Mouse (Mus musculus) neural tube, embryonic 15.5 days (tissue): ENCODE measurements around the gene Sipa1l2. TPM values are rescaled to one million over a fixed set of nuclear protein-coding genes. Genes with fewer than 3 reads are reported as not detected.
A peak's percentile ranks its signal among the peaks of the same experiment; 100 is the strongest.

Source experiments
- ATAC-seq: fragments of 200-750 bp; cut with Nextera tagmentation; 2 replicates; pipeline ENCODE4 v1.8.0; 2017; ENCODE audit warnings: mild to moderate bottlenecking, moderate TSS enrichment, moderate library complexity; ENCODE audit not compliant: low FRiP score
- H3K27ac ChIP-seq: fragments of 300-500 bp; sonication (generic); replicated peaks from 2 replicates; pipeline ENCODE4 v1.5.1; 2015; ENCODE audit warnings: mild to moderate bottlenecking, inconsistent platforms
- H3K27me3 ChIP-seq: fragments of 300-500 bp; sonication (generic); replicated peaks from 2 replicates; pipeline ENCODE4 v1.6.1; 2015; ENCODE audit warnings: inconsistent platforms
- H3K36me3 ChIP-seq: fragments of 300-500 bp; sonication (generic); 2 replicates; pipeline ENCODE4 v1.6.1; 2015; ENCODE audit warnings: inconsistent platforms
- H3K4me1 ChIP-seq: fragments of 300-500 bp; sonication (generic); 2 replicates; pipeline ENCODE4 v1.6.1; 2015; ENCODE audit warnings: inconsistent platforms
- H3K4me2 ChIP-seq: fragments of 300-500 bp; sonication (generic); 2 replicates; pipeline ENCODE4 v1.6.1; 2015; ENCODE audit warnings: inconsistent platforms, mild to moderate bottlenecking, moderate library complexity
- H3K4me3 ChIP-seq: fragments of 300-500 bp; sonication (generic); replicated peaks from 2 replicates; pipeline ENCODE4 v1.5.1; 2015; ENCODE audit warnings: mild to moderate bottlenecking, inconsistent platforms
- H3K9ac ChIP-seq: fragments of 300-500 bp; sonication (generic); replicated peaks from 2 replicates; pipeline ENCODE4 v1.6.1; 2015; ENCODE audit warnings: mild to moderate bottlenecking, inconsistent platforms
- H3K9me3 ChIP-seq: fragments of 300-500 bp; sonication (generic); replicated peaks from 2 replicates; pipeline ENCODE4 v1.6.1; 2016; ENCODE audit warnings: inconsistent platforms
- WGBS: fragments of 180-500 bp; shearing (Covaris S2); methylation state at CpG from one replicate; pipeline ENCODE4 v1.1.7; 2015; ENCODE audit warnings: mixed read lengths; 5-methylcytosine and 5-hydroxymethylcytosine counted together
- polyA plus RNA-seq: library from polyadenylated mRNA; unstranded; fragments of >200 nt; fragmentation: Nextera tagmentation; extraction: Ambion mirVana; gene quantifications from 2 replicates; pipeline ENCODE4 v1.2.1, GENCODE M21; 2015

Sipa1l2 gene
- polyA plus RNA-seq, 1 experiment from 2014 or later, result 16.3 TPM

DNA sequence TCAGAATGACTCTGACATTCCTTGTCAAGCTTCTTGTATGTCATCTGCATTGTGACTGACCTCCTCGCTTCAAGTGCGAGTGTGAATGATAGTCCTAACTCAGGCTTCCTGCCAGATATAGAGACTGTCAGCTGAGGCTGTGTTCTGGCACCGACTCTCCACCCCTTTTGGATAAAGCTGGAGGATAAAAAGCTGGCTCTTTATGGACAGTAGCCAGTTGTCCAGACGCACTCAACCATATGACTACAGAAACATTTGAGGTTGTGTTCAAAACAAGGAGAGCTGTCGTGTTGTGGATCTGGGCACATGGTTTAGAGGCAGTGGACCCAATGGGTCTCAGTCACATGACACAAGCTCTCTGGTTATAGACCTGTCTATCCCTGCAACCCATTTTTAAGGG lies 180.3 kb downstream of the Sipa1l2 start:
- ATAC-seq, result peak; percentile 67
- no peaks in the 10 kb centered on the region for H3K9me3 ChIP-seq
- H3K4me2 ChIP-seq, result no peak overlapping the region
- H3K9ac ChIP-seq, result no peak overlapping the region
- H3K27me3 ChIP-seq, result no peaks in the 10 kb centered on the region
- no peaks in the 10 kb centered on the region for H3K36me3 ChIP-seq
- H3K4me1 ChIP-seq, result peaks cover 49% of the 10 kb centered on the region
- 50% methylated on average over 5 of the region's 5 CpGs for whole genome bisulfite sequencing
- H3K4me3 ChIP-seq, result no peak overlapping the region
- H3K27ac ChIP-seq, result peak overlapping the region; percentile 69

DNA sequence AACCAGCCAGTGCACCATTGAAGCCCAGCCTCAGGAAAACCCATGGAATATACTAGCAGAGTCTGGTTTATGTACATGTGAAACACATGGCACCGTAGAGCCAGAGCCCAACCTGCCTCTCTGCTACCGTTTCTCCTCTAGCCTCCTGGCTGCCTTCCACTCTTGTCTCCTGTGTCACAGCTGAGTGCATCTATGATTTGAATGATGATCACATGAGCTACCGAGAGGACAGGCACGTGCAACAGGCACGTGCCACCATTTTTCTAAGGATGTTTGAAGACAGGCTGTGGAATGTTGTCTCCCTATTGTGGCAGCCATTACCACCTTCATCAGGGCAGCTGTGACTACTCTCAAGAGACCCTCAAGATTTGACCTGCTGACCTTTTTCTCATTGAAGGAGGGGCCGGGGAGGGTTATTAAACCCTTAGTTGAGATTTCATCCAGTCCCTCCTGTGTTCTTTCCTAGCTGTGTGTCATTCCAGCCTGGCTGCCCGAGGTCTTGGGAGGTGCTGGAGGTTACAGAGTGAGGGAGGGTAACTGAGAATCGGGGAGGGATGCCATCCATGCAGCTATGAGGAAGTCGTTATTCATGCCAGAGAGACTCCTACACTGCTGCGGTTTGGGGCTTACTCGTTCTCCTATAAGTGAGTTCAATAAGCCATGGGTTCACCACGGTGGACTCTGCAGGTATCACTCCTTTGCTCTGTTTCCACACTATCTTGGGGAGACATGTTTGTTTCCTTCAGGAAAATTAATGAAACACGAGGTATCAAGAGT lies 181.0 kb downstream of the Sipa1l2 start:
- H3K4me2 ChIP-seq, result no peak overlapping the region
- H3K9me3 ChIP-seq, result no peaks in the 10 kb centered on the region
- ATAC-seq, result no peak
- no peak overlapping the region for H3K9ac ChIP-seq
- 0 out of 2 replicates have a peak overlapping the region, but pooled peaks have one; percentile 69 for H3K27ac ChIP-seq
- H3K4me3 ChIP-seq, result no peak overlapping the region
- WGBS, result 53% methylated on average over 13 of the region's 13 CpGs
- H3K4me1 ChIP-seq, result peaks cover 49% of the 10 kb centered on the region
- H3K27me3 ChIP-seq, result no peaks in the 10 kb centered on the region
- H3K36me3 ChIP-seq, result no peaks in the 10 kb centered on the region

DNA sequence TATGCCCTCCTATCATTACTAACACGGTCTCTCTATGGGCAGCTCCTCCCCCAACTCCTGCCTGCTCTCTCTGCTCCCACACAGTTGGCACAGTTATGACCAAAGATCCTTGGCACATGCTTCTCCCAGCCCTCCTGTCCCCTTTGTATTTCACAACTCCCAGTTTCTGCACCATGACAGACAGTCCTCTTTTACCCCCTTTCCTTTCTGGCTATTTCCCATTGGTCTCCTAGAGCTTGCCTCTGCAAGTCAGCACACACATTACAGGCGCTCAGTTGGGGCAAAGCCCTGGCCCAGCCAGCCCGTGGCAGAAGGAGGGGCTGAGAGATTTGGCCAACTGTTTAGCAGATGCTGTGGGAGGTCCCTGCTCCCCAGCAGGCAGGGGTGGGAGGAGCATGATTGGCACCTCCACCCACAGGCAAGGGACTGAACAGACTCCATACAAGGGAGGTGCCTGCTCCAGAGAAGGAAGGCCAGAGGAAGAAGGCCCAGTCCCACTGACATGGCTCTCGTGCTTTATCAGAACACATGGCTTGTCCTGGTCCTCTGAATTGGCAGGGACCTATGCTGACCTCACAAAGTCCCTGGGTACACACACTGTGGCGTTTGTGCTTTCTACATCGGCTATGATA lies 184.0 kb downstream of the Sipa1l2 start:
- Histone ChIP-seq H3K4me3 (no peak overlapping the region), H3K36me3 (no peaks in the 10 kb centered on the region), H3K4me2 (no peak overlapping the region), H3K9ac (no peak overlapping the region), H3K27me3 (no peaks in the 10 kb centered on the region), H3K27ac (peak overlapping the region; percentile 29), H3K9me3 (no peaks in the 10 kb centered on the region), H3K4me1 (peaks cover 39% of the 10 kb centered on the region)
- peak; percentile 36 for ATAC-seq
- 20% methylated on average over 6 of the region's 6 CpGs for WGBS

DNA sequence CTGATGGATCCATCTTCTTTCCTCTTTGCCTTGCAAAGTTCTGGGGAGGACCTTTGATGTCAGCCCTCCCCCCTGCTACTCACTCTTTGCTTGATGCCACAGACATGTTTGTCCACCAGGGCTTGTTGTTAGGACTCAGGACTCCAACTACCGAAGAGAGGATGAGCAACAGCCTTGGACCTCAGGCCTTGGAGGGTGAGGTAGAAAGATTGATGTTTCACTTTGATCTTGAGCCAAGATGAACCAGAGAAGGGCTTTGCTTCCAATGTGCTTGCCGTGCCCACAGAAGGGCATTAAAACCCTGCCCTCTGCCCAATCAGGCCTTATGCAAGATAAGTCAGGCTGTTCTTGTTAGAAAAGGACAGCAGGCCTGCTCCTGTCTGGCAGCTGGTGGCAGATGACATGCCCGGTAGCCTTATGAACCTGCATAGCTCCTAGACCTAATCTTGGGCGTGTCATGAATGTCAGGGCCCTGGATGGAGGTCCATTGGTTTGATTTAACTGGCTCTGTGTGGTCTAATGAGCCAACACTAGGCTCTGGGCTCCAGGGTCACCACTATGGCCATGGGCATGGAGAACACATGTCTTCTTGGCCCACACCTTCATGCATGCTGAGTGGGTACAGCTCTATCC lies 184.9 kb downstream of the Sipa1l2 start:
- Histone ChIP-seq H3K9ac (no peak overlapping the region), H3K4me1 (peaks cover 29% of the 10 kb centered on the region), H3K36me3 (no peaks in the 10 kb centered on the region), H3K27me3 (no peaks in the 10 kb centered on the region), H3K4me2 (no peak overlapping the region), H3K4me3 (no peak overlapping the region), H3K9me3 (no peaks in the 10 kb centered on the region), H3K27ac (no peak overlapping the region)
- ATAC-seq, result no peak
- 87% methylated on average over 4 of the region's 4 CpGs for WGBS

DNA sequence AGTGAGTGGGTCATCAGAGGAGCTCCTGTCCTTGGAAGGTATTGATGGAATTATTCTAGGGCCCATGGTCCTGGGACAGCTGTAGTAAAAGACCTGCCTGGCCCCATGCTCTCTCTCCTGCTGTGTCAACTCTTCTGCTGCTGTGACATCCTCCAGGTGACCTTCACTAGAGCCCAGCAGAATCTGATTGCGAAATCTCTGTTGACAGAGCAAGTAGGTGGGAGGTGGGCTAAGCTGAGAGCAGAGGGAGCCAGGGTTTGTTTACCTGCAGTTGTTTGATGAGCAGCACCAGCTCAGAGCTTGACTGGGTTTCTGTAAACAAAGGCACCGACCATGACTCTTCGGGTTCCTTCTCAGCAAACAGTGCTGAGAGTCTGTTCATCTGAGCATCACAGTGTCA lies 187.9 kb downstream of the Sipa1l2 start:
- no peak overlapping the region for H3K4me3 ChIP-seq
- H3K4me1 ChIP-seq, result peaks cover 15% of the 10 kb centered on the region
- ATAC-seq, result no peak
- no peaks in the 10 kb centered on the region for H3K9me3 ChIP-seq
- H3K9ac ChIP-seq, result no peak overlapping the region
- H3K27me3 ChIP-seq, result no peaks in the 10 kb centered on the region
- no peak overlapping the region for H3K4me2 ChIP-seq
- no peak overlapping the region for H3K27ac ChIP-seq
- 67% methylated on average over 3 of the region's 3 CpGs for WGBS
- no peaks in the 10 kb centered on the region for H3K36me3 ChIP-seq

DNA sequence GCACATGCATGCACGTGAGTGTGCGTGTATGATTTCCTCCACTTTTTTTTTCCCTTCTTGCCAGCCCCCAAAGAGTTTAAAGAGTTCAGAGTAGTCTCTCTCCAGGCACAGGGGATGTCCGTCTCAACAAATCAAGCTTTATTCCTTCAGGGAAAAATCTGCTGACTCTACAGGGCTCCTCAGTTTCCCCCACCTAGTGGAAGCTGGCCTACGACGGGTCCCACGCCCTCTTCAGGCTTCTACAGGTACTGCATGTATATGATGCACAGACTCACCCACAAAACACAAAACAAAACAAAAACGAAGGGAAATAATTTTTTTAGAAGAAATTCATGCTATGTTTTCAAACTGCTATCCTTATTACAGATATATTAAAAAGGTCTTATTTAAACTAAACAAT lies 189.7 kb downstream of the Sipa1l2 start:
- Histone ChIP-seq H3K27ac (no peak overlapping the region), H3K27me3 (no peaks in the 10 kb centered on the region), H3K4me3 (no peak overlapping the region), H3K4me1 (peaks cover 5% of the 10 kb centered on the region; the same call in 1 of the 2 replicates), H3K36me3 (no peaks in the 10 kb centered on the region), H3K9ac (no peak overlapping the region), H3K9me3 (no peaks in the 10 kb centered on the region), H3K4me2 (no peak overlapping the region)
- 69% methylated on average over 7 of the region's 7 CpGs for WGBS
- no peak for ATAC-seq

DNA sequence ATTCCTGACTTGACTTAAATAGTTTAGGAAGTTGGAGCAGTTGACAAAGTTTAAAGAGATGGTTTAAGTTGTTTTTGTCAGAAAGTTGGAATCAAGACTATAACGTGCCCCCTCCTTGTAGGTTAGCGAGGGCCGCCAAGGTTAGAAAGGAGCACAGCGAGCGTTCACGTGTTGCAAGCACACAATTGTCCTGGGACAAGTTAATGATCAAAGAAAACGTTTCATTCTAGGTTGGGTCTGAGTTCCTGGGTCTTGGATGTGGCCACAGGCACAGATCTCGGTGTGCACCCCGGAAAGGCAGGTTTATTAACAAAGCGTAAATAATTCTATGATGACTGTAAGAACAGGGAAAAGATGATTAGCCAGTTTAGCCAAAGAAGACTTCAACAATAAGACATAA lies 190.5 kb downstream of the Sipa1l2 start:
- ATAC-seq, result no peak
- Histone ChIP-seq H3K4me2 (no peak overlapping the region), H3K4me1 (peaks cover 3% of the 10 kb centered on the region; the same call in 1 of the 2 replicates), H3K36me3 (no peaks in the 10 kb centered on the region), H3K4me3 (no peak overlapping the region), H3K27me3 (no peaks in the 10 kb centered on the region), H3K27ac (no peak overlapping the region), H3K9ac (no peak overlapping the region), H3K9me3 (no peaks in the 10 kb centered on the region)
- WGBS, result 70% methylated on average over 10 of the region's 10 CpGs

DNA sequence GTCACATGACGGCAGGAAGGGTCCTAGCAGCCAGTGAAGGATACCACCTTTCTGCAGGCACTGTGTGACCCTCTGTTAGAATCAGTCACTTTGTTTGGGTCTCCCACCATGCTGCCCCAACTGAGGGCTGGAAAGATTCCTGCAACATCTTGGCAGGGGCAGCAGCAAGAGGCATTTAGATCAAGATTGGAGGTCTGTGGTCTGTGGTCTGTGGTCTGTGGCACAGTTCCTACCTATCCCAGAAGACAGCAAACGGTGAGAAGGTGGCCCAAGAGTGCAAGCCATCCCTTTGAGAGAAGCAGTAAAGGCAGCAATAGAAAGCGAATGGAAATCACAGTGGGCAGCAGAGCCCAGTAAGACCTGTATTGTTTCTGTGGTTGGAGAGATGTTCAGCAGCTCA lies 191.9 kb downstream of the Sipa1l2 start:
- Histone ChIP-seq H3K4me2 (no peak overlapping the region), H3K9ac (no peak overlapping the region), H3K27ac (no peak overlapping the region), H3K36me3 (no peaks in the 10 kb centered on the region), H3K27me3 (no peaks in the 10 kb centered on the region), H3K4me3 (no peak overlapping the region), H3K4me1 (peaks cover 3% of the 10 kb centered on the region; the same call in 1 of the 2 replicates), H3K9me3 (no peaks in the 10 kb centered on the region)
- 89% methylated on average over 3 of the region's 3 CpGs for WGBS
- no peak for ATAC-seq

DNA sequence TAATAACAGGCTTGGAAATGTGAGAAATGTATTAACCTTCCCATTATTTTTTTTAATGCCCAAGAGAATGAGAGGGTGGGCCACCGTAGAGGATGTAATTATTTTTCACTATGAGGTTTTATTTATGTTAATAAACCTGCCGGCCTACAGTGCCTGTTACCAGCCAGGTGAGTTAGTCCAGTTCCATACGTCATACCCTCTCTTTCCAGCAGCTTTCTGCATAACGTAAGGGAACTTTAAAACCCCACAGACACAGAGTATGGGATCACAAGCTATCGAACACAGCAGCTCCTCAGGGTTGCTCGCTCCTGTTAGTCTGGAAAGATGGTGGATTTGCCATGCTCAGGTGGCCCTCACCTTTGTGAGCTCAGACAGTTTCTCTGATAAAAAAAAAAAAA lies 193.2 kb downstream of the Sipa1l2 start:
- H3K4me3 ChIP-seq, result no peak overlapping the region
- no peak overlapping the region for H3K9ac ChIP-seq
- H3K27me3 ChIP-seq, result no peaks in the 10 kb centered on the region
- no peak for ATAC-seq
- no peaks in the 10 kb centered on the region for H3K36me3 ChIP-seq
- H3K9me3 ChIP-seq, result no peaks in the 10 kb centered on the region
- H3K4me1 ChIP-seq, result peaks cover 3% of the 10 kb centered on the region; the same call in 1 of the 2 replicates
- H3K4me2 ChIP-seq, result no peak overlapping the region
- peak overlapping the region; percentile 60 for H3K27ac ChIP-seq
- 56% methylated on average over 6 of the region's 6 CpGs for WGBS

DNA sequence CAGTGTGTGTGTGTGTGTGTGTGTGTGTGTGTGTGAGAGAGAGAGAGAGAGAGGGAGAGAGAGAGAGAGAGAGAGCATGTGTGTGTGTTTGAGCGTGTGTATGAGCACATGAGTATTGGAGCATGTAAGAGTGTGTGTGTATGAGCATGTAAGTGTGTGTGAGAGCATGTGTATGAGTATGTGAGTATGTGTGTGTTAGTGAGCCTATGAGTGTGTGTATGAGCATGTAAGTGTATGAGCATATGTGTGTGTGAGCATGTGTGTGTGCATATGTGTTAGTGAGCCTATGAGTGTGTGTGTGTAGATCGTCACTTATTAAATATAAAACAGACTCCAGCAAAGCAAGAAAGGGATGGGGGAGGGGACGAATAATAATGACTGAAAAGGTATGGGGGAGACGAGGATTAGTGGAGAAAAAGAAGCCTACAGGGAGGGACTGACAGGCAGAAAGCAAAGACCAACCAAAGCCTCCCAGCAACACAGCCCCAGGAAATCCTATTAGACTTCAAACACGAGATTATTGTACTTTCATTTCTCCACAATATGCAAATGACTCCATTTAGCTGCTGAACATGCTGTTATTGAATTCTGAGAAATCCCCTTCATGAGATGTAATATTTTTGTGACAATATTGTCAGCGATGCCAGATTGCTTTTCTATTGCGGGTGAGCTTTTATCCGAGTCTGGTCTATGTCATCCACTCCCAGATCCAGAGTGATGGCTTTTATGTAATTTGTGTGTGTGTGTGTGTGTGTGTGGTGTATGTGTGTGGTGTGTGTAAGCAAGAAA lies 193.8 kb downstream of the Sipa1l2 start:
- WGBS, result 47% methylated on average over 8 of the region's 8 CpGs
- Histone ChIP-seq H3K27me3 (no peaks in the 10 kb centered on the region), H3K27ac (peak overlapping the region; percentile 60), H3K9ac (no peak overlapping the region), H3K4me2 (no peak overlapping the region), H3K36me3 (no peaks in the 10 kb centered on the region), H3K9me3 (no peaks in the 10 kb centered on the region), H3K4me1 (peaks cover 3% of the 10 kb centered on the region; the same call in 1 of the 2 replicates), H3K4me3 (no peak overlapping the region)
- no peak for ATAC-seq

DNA sequence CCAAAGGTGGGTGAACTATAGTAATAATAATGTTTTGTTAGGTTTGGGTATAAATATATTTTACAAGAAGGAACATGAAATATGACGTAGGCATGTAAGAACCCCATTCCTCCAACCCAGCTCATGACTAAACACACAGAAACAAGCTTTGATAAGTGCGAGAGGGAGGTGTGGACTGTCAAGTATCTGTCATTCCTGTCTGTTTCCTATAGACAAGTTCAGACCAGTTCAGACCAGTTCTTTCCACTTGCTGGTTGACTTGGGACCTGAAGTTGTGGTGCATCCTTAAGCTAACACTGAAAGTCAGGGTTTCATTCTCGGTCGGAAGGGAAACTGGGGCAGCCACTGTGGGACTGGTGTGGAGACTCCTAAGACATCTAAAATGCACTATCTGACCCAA lies 197.0 kb downstream of the Sipa1l2 start:
- Histone ChIP-seq H3K4me3 (no peak overlapping the region), H3K36me3 (no peaks in the 10 kb centered on the region), H3K9ac (no peak overlapping the region), H3K27ac (no peak overlapping the region), H3K27me3 (no peaks in the 10 kb centered on the region), H3K4me1 (peaks cover 13% of the 10 kb centered on the region), H3K9me3 (no peaks in the 10 kb centered on the region), H3K4me2 (no peak overlapping the region)
- WGBS, result 96% methylated on average over 4 of the region's 4 CpGs
- ATAC-seq, result no peak
